Mouse (Mus musculus): ENCODE measurements around the gene Ubr3. TPM values are rescaled to one million over a fixed set of nuclear protein-coding genes. Genes with fewer than 3 reads are reported as not detected.

The Ubr3 gene
- total and polyA plus RNA-seq, 3 experiments = 10.1 to 188 (median 25.3) TPM

DNA sequence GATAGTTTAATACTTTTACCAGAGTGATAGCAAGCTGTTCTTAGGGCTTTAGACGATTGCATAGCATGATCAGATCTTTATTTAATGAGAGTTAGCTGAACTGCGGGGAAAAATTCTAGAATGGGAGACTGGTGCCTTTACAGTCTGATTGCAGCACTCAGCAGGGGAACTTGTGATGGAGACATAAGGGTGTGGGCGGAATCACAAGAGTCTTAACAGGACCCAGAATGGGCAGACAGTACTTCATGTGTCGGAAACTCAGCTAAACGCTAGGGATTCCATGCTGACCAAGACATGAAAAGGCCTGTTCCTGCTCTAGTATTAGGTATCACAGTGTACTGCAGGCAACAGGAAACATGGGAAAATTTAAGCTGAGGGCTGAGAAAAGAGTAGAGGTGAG is 128.7 kb downstream of the Ubr3 start:
- no peak overlapping the region for H3K4me3 ChIP-seq (ENCODE audit: control insufficient read depth in 1 of 2, insufficient read depth in 1 of 2, low read depth in 2 of 2, low read length in 2 of 2)

DNA sequence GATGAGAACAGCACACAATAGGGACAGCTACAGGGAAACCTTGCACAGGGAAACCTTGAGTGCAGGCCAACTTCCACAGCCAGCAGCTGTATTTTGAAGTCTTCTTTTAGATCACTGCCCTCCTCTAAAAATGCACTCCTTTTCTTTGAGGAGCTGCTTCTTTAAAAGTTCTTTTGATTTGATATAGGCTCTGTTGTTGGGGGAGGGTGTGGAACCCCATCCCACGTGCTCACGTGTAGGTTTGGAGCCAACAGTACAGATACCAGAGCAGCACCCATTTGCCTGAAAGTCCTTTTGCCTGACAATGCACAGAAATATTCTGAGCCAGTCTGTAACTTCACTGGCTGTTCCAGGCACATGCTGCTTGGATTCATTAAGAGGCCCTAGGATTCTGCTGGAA is 134.4 kb downstream of the Ubr3 start:
- H3K27ac ChIP-seq (ENCODE audit: control insufficient read depth, low read depth, low read length) = no peak overlapping the region
- H3K9me3 ChIP-seq (replicated peaks; ENCODE audit: insufficient read depth, low read length) = no peaks in the 10 kb centered on the region
- H3K9ac ChIP-seq (ENCODE audit: control insufficient read depth, low read depth, low read length, poor library complexity, severe bottlenecking) = no peak overlapping the region
- no peak overlapping the region for H3K4me3 ChIP-seq (ENCODE audit: control insufficient read depth in 1 of 2, insufficient read depth in 1 of 2, low read depth in 2 of 2, low read length in 2 of 2)
- no peaks in the 10 kb centered on the region for H3K36me3 ChIP-seq (ENCODE audit: control insufficient read depth in 1 of 2, insufficient read depth in 2 of 2, low read length in 2 of 2)
- TF ChIP-seq USF1 (IDR thresholded peaks at IDR 0.05; ENCODE audit: low read depth, low read length) = no peak
- TF ChIP-seq MAFK (IDR thresholded peaks at IDR 0.05; ENCODE audit: borderline replicate concordance, low read depth, low read length) = no peak
- no peak for TF ChIP-seq GATA1 (IDR thresholded peaks at IDR 0.05; ENCODE audit: low read depth, low read length)
- TF ChIP-seq BHLHE40 (IDR thresholded peaks at IDR 0.05; ENCODE audit: borderline replicate concordance, low read depth, low read length) = no peak
- TF ChIP-seq USF2 (IDR thresholded peaks at IDR 0.05; ENCODE audit: borderline replicate concordance in 1 of 2, insufficient read depth in 1 of 2, low read depth in 1 of 2, low read length in 2 of 2) = no peak
- no peak for TF ChIP-seq POLR2AphosphoS2 (IDR thresholded peaks at IDR 0.05; ENCODE audit: low read length)
- no peak for TF ChIP-seq JUND (IDR thresholded peaks at IDR 0.05; ENCODE audit: low read depth, low read length)
- no peak for TF ChIP-seq ELF1 (IDR thresholded peaks at IDR 0.05; ENCODE audit: low read depth, low read length)
- TF ChIP-seq ZC3H11A (IDR thresholded peaks at IDR 0.05; ENCODE audit: low read depth, low read length) = no peak
- TF ChIP-seq KAT2A (conservative IDR thresholded peaks at IDR 0.05; ENCODE audit: low read depth, low read length) = no peak
- no peak for TF ChIP-seq TBP (IDR thresholded peaks at IDR 0.05; ENCODE audit: low read depth, low read length)
- TF ChIP-seq MXI1 (IDR thresholded peaks at IDR 0.05; ENCODE audit: low read depth, low read length) = no peak
- TF ChIP-seq HCFC1 (IDR thresholded peaks at IDR 0.05; ENCODE audit: low read depth, low read length) = no peak
- no peak for TF ChIP-seq MAZ (IDR thresholded peaks at IDR 0.05; ENCODE audit: low read depth, low read length)
- no peak for TF ChIP-seq CTCF (IDR thresholded peaks at IDR 0.05 in 2 of 3, conservative IDR thresholded peaks at IDR 0.05 in 1 of 3; ENCODE audit: control insufficient read depth in 1 of 3, insufficient read depth in 1 of 3, low read depth in 2 of 3, low read length in 3 of 3, poor library complexity in 1 of 3, severe bottlenecking in 1 of 3)
- no peak for TF ChIP-seq E2F4 (IDR thresholded peaks at IDR 0.05; ENCODE audit: borderline replicate concordance, low read depth, low read length)
- DNase-seq (ENCODE audit: low read depth, low spot score) = no peak
- no peaks in the 10 kb centered on the region for H3K79me2 ChIP-seq (ENCODE audit: control insufficient read depth, insufficient read depth, low read length, poor library complexity)
- H3K27me3 ChIP-seq (ENCODE audit: control insufficient read depth in 1 of 2, insufficient read depth in 2 of 2, low read length in 2 of 2) = no peaks in the 10 kb centered on the region; a peak in 2 of 4 replicates
- no peaks in the 10 kb centered on the region for H3K4me1 ChIP-seq (ENCODE audit: control insufficient read depth in 1 of 2, insufficient read depth in 2 of 2, low read length in 2 of 2)

More for the DNA sequence above, 128.7 kb downstream of the Ubr3 start:
- peaks cover 2 to 6% of the 10 kb centered on the region in 2 experiments; a peak in 3 of 4 replicates for H3K36me3 ChIP-seq (ENCODE audit: control insufficient read depth in 1 of 2, insufficient read depth in 2 of 2, low read length in 2 of 2)
- H3K79me2 ChIP-seq (ENCODE audit: control insufficient read depth, insufficient read depth, low read length, poor library complexity) = no peaks in the 10 kb centered on the region
- no peak overlapping the region for H3K27ac ChIP-seq (ENCODE audit: control insufficient read depth, low read depth, low read length)
- H3K9ac ChIP-seq (ENCODE audit: control insufficient read depth, low read depth, low read length, poor library complexity, severe bottlenecking) = no peak overlapping the region
- no peak for DNase-seq (ENCODE audit: low read depth, low spot score)
- H3K9me3 ChIP-seq (replicated peaks; ENCODE audit: insufficient read depth, low read length) = no peaks in the 10 kb centered on the region
- TF ChIP-seq ELF1 (IDR thresholded peaks at IDR 0.05; ENCODE audit: low read depth, low read length) = no peak
- TF ChIP-seq ZMIZ1 (IDR thresholded peaks at IDR 0.05; ENCODE audit: low read depth, low read length) = no peak
- no peak for TF ChIP-seq GATA1 (IDR thresholded peaks at IDR 0.05; ENCODE audit: low read depth, low read length)
- no peak for TF ChIP-seq TAL1 (IDR thresholded peaks at IDR 0.05; ENCODE audit: low read length)
- H3K4me1 ChIP-seq (ENCODE audit: control insufficient read depth in 1 of 2, insufficient read depth in 2 of 2, low read length in 2 of 2) = peaks cover 5 to 7% of the 10 kb centered on the region in 2 experiments; a peak in 3 of 4 replicates
- no peaks in the 10 kb centered on the region for H3K27me3 ChIP-seq (ENCODE audit: control insufficient read depth in 1 of 2, insufficient read depth in 2 of 2, low read length in 2 of 2)
